23 mouse cellular contexts compared by ENCODE assay signal in genomic region chr10:93359339-93359863, GRCm38 (mm10). TPM values are rescaled to one million over a fixed set of nuclear protein-coding genes. Genes with fewer than 3 reads are reported as not detected.
A peak's percentile ranks its signal among the peaks of the same experiment; 100 is the strongest.
DNase-seq lines count a peak whose midpoint lies in the region; ATAC-seq and TF ChIP-seq lines count a peak whose summit lies in the region.
"Had no signal": no experiment of that assay in that cellular context is flagged by ENCODE, and none has a peak within 500 bp of the region (broad histone marks: within the 10 kb centered on the region; RNA-seq: fewer than 3 reads in every experiment).

No protein-coding gene starts in this region.

- no peaks in the 10 kb centered on the region for H3K4me1 ChIP-seq in midbrain, embryonic 14.5 days (ENCODE audit: control insufficient read depth, insufficient read depth, low read length)
- H3K4me1 ChIP-seq in midbrain, embryonic 13.5 days (replicated peaks) = no peaks in the 10 kb centered on the region
- H3K4me1 ChIP-seq in CH12.LX (ENCODE audit: control insufficient read depth in 1 of 2, insufficient read depth in 2 of 2) = peaks cover 63 to 98% of the 10 kb centered on the region in 2 experiments
- H3K4me1 ChIP-seq in forebrain, embryonic 16.5 days (replicated peaks; ENCODE audit: control insufficient read depth, insufficient read depth, low read length) = peaks cover 9% of the 10 kb centered on the region; the same call in 1 of the 2 replicates
- H3K4me1 ChIP-seq: embryonic facial prominence, embryonic 15.5 days had no signal

- H3K27ac ChIP-seq in midbrain, embryonic 14.5 days (replicated peaks; ENCODE audit: low read depth, low read length) = no peak overlapping the region
- H3K27ac ChIP-seq in midbrain, embryonic 13.5 days = no peak overlapping the region
- peak overlapping the region; percentile 100 for H3K27ac ChIP-seq in CH12.LX (ENCODE audit: insufficient read depth, low read depth)
- H3K27ac ChIP-seq in forebrain, embryonic 16.5 days (ENCODE audit: low read length) = no peak overlapping the region
- H3K27ac ChIP-seq: embryonic facial prominence, embryonic 13.5 days; embryonic facial prominence, embryonic 15.5 days; forebrain, embryonic 10.5 days; forebrain, embryonic 12.5 days had no signal

- H3K4me3 ChIP-seq in midbrain, embryonic 14.5 days (replicated peaks; ENCODE audit: low read depth, low read length) = no peak overlapping the region
- H3K4me3 ChIP-seq in midbrain, embryonic 13.5 days (replicated peaks) = no peak overlapping the region
- no peak overlapping the region for H3K4me3 ChIP-seq in CH12.LX (replicated peaks in 1 of 3; ENCODE audit: low read depth in 2 of 3, low read length in 2 of 3, poor library complexity in 1 of 3)
- no peak overlapping the region for H3K4me3 ChIP-seq in forebrain, embryonic 16.5 days (replicated peaks; ENCODE audit: low read length)
- H3K4me3 ChIP-seq: embryonic facial prominence, embryonic 13.5 days; embryonic facial prominence, embryonic 15.5 days; erythroblast, embryonic 14.5 days; forebrain, embryonic 10.5 days; forebrain, embryonic 12.5 days had no signal

- no peak for ATAC-seq in midbrain, embryonic 14.5 days (ENCODE audit: low FRiP score, low TSS enrichment)
- no peak for ATAC-seq in midbrain, embryonic 13.5 days
- ATAC-seq in forebrain, embryonic 16.5 days = no peak
- ATAC-seq: forebrain, embryonic 14.5 days; forebrain, postnatal 0 days had no signal

- H3K79me2 ChIP-seq in CH12.LX (replicated peaks; ENCODE audit: control insufficient read depth, extremely low read depth, insufficient read depth, poor library complexity, severe bottlenecking) = no peaks in the 10 kb centered on the region

- in situ Hi-C loops in CH12.LX (cut with MboI; ENCODE audit: low pct_ligation_motif_present, low pct_unique_long_range_greater_than_20kb, low sequenced_read_pairs) = loop anchor here (10.0 kb wide), 2 partner anchors 65 to 195 kb away; partner anchors contain the start of gene Cdk17

- TF ChIP-seq EP300 in CH12.LX (IDR thresholded peaks at IDR 0.05; ENCODE audit: low read length) = no peak; the same call in 1 of the 2 replicates

- H3K9me3 ChIP-seq in midbrain, embryonic 14.5 days (ENCODE audit: control insufficient read depth, low read length) = no peaks in the 10 kb centered on the region
- H3K9me3 ChIP-seq in midbrain, embryonic 13.5 days = no peaks in the 10 kb centered on the region
- no peaks in the 10 kb centered on the region for H3K9me3 ChIP-seq in CH12.LX (replicated peaks; ENCODE audit: low read length)
- no peaks in the 10 kb centered on the region for H3K9me3 ChIP-seq in forebrain, embryonic 16.5 days (ENCODE audit: control insufficient read depth, low read length)
- H3K9me3 ChIP-seq: embryonic facial prominence, embryonic 13.5 days; embryonic facial prominence, embryonic 15.5 days; forebrain, embryonic 10.5 days; forebrain, embryonic 12.5 days had no signal

- H3K4me2 ChIP-seq in midbrain, embryonic 14.5 days (ENCODE audit: low read length) = no peak overlapping the region
- H3K4me2 ChIP-seq in midbrain, embryonic 13.5 days (replicated peaks) = no peak overlapping the region
- H3K4me2 ChIP-seq in CH12.LX (ENCODE audit: insufficient read depth, low read depth, poor library complexity, severe bottlenecking) = peak overlapping the region; percentile 64
- no peak overlapping the region for H3K4me2 ChIP-seq in forebrain, embryonic 16.5 days (ENCODE audit: low read length)
- H3K4me2 ChIP-seq: embryonic facial prominence, embryonic 13.5 days; embryonic facial prominence, embryonic 15.5 days; forebrain, embryonic 12.5 days had no signal

- peak; percentile 34; the same call in 1 of the 2 replicates for TF ChIP-seq POLR2A in CH12.LX (IDR thresholded peaks at IDR 0.05; ENCODE audit: low read depth, low read length)

- no peak for TF ChIP-seq CTCF in CH12.LX (conservative IDR thresholded peaks at IDR 0.05 in 1 of 2, IDR thresholded peaks at IDR 0.05 in 1 of 2; ENCODE audit: low read depth in 2 of 2, low read length in 2 of 2)

- peak; percentile 28 for DNase-seq in midbrain, embryonic 14.5 days
- DNase-seq in A20 (ENCODE audit: low read depth, low spot score) (peak; percentile 47), CH12.LX (ENCODE audit: extremely low read depth) (peak; percentile 79)
- DNase-seq in induced T-regulatory cell, adult 2 months (ENCODE audit: low read depth) = peak; percentile 63
- no peak for DNase-seq in heart, adult 8-10 months (ENCODE audit: low spot score)
- no peak for DNase-seq in right cerebral cortex, postnatal 36 days (ENCODE audit: low spot score in 2 of 2)
- DNase-seq: adrenal gland, adult 8-10 months; adrenal gland, postnatal 14 days; adrenal gland, postnatal 36 days; cerebellum, adult 11-12 months; cerebellum, adult 2 months; cerebellum, adult 9-10 months; cerebellum, postnatal 10 days; cerebellum, postnatal 25 days; forebrain, postnatal 0 days had no signal

- TF ChIP-seq RAD21 in CH12.LX (IDR thresholded peaks at IDR 0.05; ENCODE audit: low read depth, low read length) = no peak; the same call in none of the 2 replicates

- dilution Hi-C loops in CH12.LX (cut with MboI; ENCODE audit: extremely low pct_ligation_motif_present, extremely low pct_unique_long_range_greater_than_20kb, low sequenced_read_pairs) = no loop called here

- no peaks in the 10 kb centered on the region for H3K27me3 ChIP-seq in midbrain, embryonic 14.5 days (ENCODE audit: control insufficient read depth, insufficient read depth, low read length)
- no peaks in the 10 kb centered on the region for H3K27me3 ChIP-seq in midbrain, embryonic 13.5 days
- H3K27me3 ChIP-seq in CH12.LX (replicated peaks) = no peaks in the 10 kb centered on the region
- H3K27me3 ChIP-seq in forebrain, embryonic 16.5 days (replicated peaks; ENCODE audit: control insufficient read depth, insufficient read depth, low read length) = no peaks in the 10 kb centered on the region
- H3K27me3 ChIP-seq: embryonic facial prominence, embryonic 13.5 days; embryonic facial prominence, embryonic 15.5 days; forebrain, embryonic 12.5 days had no signal

- 71% methylated on average over 7 of the region's 7 CpGs for WGBS in midbrain, embryonic 14.5 days
- 74% methylated on average over 7 of the region's 7 CpGs for WGBS in midbrain, embryonic 13.5 days
- WGBS in forebrain, embryonic 16.5 days = 76% methylated on average over 7 of the region's 7 CpGs

- H3K9ac ChIP-seq in midbrain, embryonic 14.5 days (replicated peaks; ENCODE audit: low read length) = no peak overlapping the region
- no peak overlapping the region for H3K9ac ChIP-seq in midbrain, embryonic 13.5 days (replicated peaks)
- peak overlapping the region; percentile 74 for H3K9ac ChIP-seq in CH12.LX (ENCODE audit: insufficient read depth, low read depth)
- no peak overlapping the region for H3K9ac ChIP-seq in forebrain, embryonic 16.5 days (replicated peaks; ENCODE audit: low read depth, low read length)
- H3K9ac ChIP-seq: embryonic facial prominence, embryonic 13.5 days; embryonic facial prominence, embryonic 15.5 days; forebrain, embryonic 12.5 days; forebrain, postnatal 0 days had no signal

- no peaks in the 10 kb centered on the region for H3K36me3 ChIP-seq in midbrain, embryonic 14.5 days (ENCODE audit: control insufficient read depth, insufficient read depth, low read length)
- H3K36me3 ChIP-seq in midbrain, embryonic 13.5 days = no peaks in the 10 kb centered on the region
- H3K36me3 ChIP-seq in CH12.LX (replicated peaks in 1 of 2; ENCODE audit: control insufficient read depth in 1 of 2, insufficient read depth in 1 of 2, low read length in 1 of 2) = no peaks in the 10 kb centered on the region
- no peaks in the 10 kb centered on the region for H3K36me3 ChIP-seq in forebrain, embryonic 16.5 days (ENCODE audit: control insufficient read depth, insufficient read depth)
- H3K36me3 ChIP-seq: embryonic facial prominence, embryonic 13.5 days; embryonic facial prominence, embryonic 15.5 days; forebrain, embryonic 10.5 days; forebrain, embryonic 12.5 days had no signal

TF ChIP-seq in CH12.LX, 34 proteins besides CTCF, POLR2A, EP300 and RAD21:
- peak; percentile 39; the same call in 1 of the 2 replicates for TF ChIP-seq CHD1 (IDR thresholded peaks at IDR 0.05; ENCODE audit: low read depth, low read length)
- TF ChIP-seq BHLHE40 (IDR thresholded peaks at IDR 0.05; ENCODE audit: low read depth, low read length) = peak; percentile 72
- TF ChIP-seq E2F4 (IDR thresholded peaks at IDR 0.05; ENCODE audit: insufficient replicate concordance, low read depth, low read length) = no peak
- peak; percentile 66 for TF ChIP-seq IRF4 (IDR thresholded peaks at IDR 0.05; ENCODE audit: low read depth, low read length)
- peak; percentile 90 for TF ChIP-seq TBP (conservative IDR thresholded peaks at IDR 0.05; ENCODE audit: low read depth, low read length)
- TF ChIP-seq ZKSCAN1 (IDR thresholded peaks at IDR 0.05; ENCODE audit: borderline replicate concordance, low read depth, low read length) = no peak
- 0 out of 2 replicates have a peak, but pooled peaks have one; percentile 46 for TF ChIP-seq ZMIZ1 (IDR thresholded peaks at IDR 0.05; ENCODE audit: low read depth, low read length)
- TF ChIP-seq SIN3A (IDR thresholded peaks at IDR 0.05; ENCODE audit: low read length) = 0 out of 2 replicates have a peak, but pooled peaks have one; percentile 25
- peak; percentile 77 for TF ChIP-seq ETS1 (conservative IDR thresholded peaks at IDR 0.05; ENCODE audit: low read depth, low read length)
- TF ChIP-seq UBTF (IDR thresholded peaks at IDR 0.05; ENCODE audit: low read depth, low read length) = no peak
- no peak for TF ChIP-seq NRF1 (IDR thresholded peaks at IDR 0.05; ENCODE audit: low read depth, low read length)
- TF ChIP-seq ZC3H11A (IDR thresholded peaks at IDR 0.05; ENCODE audit: low read depth, low read length) = no peak

RNA-seq across cellular contexts. Expression of gene Elk3, which starts 48.5 kb away (rescaled TPM):
- polyA plus RNA-seq in midbrain, embryonic 14.5 days (2014; fragmentation: Nextera tagmentation; extraction: Ambion mirVana) = 4.4 and 8.8 TPM in 2 replicates
- 7.7 and 8.5 TPM in 2 replicates for polyA plus RNA-seq in midbrain, embryonic 13.5 days (2015; fragmentation: Nextera tagmentation; extraction: Ambion mirVana)
- 22.3 and 25.8 TPM in 2 replicates for total RNA-seq in CH12.LX (2012; rRNA removed)
- 20.1 and 25.3 TPM in 2 replicates for total RNA-seq in CH12.LX (2014; rRNA removed)
- 35.6 and 37.0 TPM in 2 replicates for polyA plus RNA-seq in CH12.LX (2012; ENCODE audit: insufficient read length, low read depth)
- 6.6 and 9.8 TPM in 2 replicates for polyA plus RNA-seq in forebrain, embryonic 16.5 days (2015; fragmentation: Nextera tagmentation; extraction: Ambion mirVana)
- 10 to 100 TPM; 32.0 to 37.6 (median 35.2) TPM for total RNA-seq in heart, adult 8-10 months (2022)

Comparison
In these comparisons a context has a peak if more than half of its experiments do, and no peak if none do; other contexts are left out.
1. DNase-seq: peak in midbrain, embryonic 14.5 days (single experiment), A20 (single experiment), CH12.LX (single experiment) and induced T-regulatory cell, adult 2 months (single experiment); none in heart, adult 8-10 months (single experiment) and right cerebral cortex, postnatal 36 days (0 of 2).